Mouse (Mus musculus) monocyte, adult 2 months (primary cell): ENCODE data around the gene Abhd6.

Source experiments
- DNase-seq, 2 experiments: peaks; one replicate each; pipeline ENCODE4 v3.0.0; 2022; ENCODE audit warnings: low spot score in 2 of 2, low read depth in 1 of 2

Gene Abhd6

DNA sequence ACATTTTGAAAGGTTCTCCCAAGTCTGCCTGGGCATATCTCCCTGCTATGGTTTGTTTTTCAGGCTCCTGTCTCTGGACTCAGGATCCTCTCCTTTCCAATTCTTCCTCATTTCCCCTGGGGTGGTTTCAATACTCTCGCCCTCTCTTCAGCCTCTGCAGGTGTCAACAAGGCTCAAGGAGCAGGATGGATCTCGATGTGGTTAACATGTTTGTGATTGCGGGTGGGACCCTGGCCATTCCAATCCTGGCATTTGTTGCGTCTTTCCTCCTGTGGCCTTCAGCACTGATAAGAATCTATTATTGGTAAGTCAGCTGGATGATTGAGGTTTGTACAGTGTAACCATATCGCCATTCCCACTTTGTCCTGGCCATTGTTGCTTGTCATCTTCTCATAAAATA is 25.4 kb downstream of the Abhd6 start:
- DNase-seq, result no peak

DNA sequence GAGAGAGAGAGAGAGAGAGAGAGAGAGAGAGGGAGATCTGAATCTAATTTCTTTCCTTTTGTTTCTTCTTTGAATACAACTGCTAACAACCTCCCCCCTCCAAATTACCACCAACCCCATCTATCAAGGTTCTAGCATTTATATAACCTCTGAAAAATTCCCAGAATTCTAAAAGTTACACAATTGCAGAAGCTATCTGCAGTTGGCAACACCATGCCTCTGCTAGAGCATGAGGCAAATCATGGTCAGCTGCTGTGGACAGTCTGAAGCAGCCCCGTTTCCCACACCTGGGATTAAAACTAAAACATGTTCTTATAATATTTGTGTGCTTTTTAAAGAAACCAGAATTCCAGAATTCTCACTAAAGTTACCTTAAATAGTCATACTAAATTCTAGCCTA is 27.1 kb downstream of the Abhd6 start:
- DNase-seq, result no peak

- DNase-seq, result no peak
Observed at GRCm38 (mm10) chr14:8030535-8030934, 27.8 kb downstream of the Abhd6 start.

DNA sequence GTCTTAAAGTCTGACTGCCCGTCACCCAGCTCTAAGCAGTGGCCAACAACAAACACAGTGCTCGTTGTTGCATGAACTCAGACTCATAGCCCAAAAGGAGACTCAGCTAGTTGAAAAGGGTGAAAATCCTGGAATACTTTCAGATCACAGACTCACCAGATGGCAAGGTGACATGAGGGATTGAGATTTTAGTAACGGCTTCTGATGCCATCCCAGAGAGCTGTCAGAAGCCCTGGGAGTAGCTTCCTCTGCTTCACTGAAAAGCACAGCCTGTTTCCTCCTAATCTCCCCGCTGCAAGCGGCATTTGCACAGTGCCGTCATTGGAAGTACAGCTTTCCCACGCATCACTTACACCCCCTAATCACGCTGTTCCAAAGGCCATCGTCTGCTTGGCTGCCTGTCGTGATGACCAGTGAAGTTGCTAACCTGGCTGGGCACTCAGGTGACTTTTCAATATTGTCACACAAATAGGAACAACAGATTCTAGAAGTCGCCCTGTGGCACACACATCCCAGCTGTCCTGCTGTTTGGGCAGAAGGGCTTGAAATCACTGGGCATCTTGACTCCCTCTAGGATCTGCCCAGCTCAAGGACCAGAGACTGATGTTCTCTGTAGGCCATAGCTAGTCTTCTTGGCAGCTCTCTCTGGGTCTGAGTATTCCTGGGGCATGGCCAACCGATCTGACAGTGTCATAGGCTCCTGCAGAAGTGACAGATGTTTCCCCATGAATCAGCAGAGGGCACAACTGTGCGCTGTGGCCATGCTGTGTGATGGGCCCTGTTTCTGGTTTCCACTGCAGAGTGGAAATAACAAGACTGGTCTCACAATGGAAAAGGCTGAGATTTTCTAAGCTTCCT is 29.6 kb downstream of the Abhd6 start:
- DNase-seq, result no peak

GRCm38 (mm10) chr14:8034561-8034960 is 31.9 kb downstream of the Abhd6 start:
- no peak for DNase-seq

DNA sequence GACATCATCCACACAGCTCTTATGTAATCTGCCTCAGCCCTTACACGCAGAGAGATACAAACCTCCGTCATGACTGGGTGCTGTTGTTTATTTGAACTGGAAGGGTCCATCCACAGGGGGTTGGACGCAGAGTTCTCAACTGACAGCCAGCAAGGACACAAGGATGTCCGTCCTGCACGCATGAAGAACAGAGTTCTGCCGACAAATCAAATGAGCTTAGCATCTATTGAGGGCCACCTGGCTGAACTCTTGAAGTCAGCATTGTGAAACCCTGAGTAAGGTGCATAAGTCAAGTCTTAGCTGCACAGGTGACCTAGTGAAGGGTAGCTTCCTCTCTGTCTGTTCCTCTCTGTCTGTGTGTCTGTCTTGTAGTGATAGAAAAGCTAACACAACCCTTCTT is 33.2 kb downstream of the Abhd6 start:
- DNase-seq, result no peak

DNA sequence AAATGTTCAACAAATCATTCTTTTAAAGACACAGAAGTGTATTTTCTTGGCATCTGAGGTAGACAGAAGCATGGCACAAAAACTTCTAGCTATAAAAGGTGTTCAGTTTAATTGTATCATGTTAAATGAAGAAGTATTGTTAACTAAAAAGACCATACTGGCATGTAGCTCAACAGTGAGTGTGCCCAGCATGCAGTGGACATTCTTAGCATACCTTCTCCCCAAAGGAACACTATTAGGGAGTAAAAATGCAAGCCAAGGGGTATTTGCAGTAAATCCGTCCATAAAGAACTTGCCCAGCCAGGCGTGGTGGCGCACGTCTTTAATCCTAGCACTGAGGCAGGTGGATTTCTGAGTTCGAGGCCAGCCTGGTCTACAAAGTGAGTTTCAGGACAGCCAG is 33.7 kb downstream of the Abhd6 start:
- DNase-seq, result no peak

DNA sequence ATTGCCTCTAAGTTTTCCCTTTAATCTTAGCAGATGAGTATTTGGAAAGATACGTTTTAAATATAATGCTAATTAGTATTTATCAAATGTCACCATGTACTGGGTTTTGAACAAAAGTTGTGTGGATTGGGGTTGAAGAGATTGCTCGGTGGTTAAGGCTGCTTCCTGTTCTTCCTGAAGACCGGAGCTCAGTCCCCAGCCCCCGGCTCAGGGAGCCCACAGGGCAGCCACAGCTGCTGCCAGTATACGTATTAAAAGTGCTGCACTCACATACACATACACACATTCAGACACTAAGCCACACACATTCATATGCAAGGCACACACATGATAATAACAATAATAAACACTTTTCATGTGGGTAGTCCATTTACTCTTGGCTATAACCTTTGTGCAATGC is 35.4 kb downstream of the Abhd6 start:
- DNase-seq, result no peak

DNA sequence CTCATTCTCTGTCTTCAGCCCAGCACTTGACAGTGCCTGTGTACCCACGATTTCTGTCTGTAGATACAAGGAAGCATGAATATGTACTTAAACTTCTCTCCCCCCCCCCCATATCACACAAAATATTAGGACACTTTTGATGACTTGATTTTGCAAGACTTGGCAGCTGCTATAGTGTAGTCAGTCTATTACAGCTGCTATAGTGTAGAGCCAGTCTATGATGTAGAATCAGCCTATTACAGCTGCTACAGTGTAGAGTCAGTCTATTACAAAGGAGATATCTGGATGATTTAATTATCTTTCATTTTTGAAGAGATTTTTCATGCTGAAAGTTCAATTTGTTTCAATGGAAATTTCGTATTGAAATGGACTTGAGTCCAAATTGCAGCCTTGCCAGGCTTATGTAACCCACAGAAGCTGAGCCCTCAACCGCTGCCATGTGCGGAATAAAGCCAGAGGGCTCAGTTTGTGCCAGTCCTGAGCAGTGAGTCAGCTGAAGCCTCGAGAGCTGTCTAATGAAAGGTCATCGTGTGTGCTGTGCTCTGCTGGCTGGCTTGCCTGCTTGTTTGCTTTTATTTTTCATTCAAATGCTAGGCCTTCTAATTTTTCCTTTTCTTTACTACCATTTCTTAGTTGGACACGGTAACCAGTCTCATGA is 36.2 kb downstream of the Abhd6 start:
- no peak for DNase-seq

DNA sequence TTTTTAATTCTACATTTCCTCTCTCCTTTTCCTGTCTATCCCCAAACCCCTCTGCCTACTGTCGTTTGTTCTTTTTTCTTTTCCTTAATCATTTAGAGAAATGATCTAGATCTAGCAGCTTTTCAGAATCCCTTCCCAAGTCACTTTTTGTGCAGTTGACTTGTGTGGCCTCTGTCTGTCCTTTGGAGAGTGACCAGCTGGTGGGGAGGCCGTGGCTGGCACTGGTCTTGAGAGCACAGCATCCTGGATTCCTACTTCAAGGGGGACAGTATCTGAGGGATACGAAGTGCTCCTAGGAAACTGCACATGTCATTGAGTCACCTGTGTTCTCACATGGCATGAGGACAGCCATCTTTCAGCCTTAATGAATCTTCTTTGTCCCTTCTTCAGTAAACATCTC is 37.5 kb downstream of the Abhd6 start:
- no peak for DNase-seq

- no peak for DNase-seq
Observed at GRCm38 (mm10) chr14:8040911-8041678, 38.4 kb downstream of the Abhd6 start.

DNA sequence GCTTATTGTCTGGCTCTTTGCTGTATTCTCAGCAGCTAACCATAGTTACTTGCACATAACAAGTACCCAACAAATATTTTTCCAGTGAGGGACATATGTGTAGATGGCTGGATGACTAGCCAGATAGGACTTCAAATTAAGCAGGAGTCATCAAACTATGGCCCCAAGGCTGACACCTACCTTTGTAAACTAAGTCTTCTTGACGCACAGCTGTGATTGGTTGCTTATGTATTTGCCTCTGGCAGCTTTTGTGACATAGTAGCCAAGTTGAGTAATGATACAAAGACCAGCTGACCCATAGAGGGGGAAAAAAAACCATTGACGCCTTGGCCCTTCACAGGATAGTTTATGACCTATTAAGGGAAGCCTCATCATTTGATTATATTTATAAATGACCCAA is 39.4 kb downstream of the Abhd6 start:
- DNase-seq, result no peak

DNA sequence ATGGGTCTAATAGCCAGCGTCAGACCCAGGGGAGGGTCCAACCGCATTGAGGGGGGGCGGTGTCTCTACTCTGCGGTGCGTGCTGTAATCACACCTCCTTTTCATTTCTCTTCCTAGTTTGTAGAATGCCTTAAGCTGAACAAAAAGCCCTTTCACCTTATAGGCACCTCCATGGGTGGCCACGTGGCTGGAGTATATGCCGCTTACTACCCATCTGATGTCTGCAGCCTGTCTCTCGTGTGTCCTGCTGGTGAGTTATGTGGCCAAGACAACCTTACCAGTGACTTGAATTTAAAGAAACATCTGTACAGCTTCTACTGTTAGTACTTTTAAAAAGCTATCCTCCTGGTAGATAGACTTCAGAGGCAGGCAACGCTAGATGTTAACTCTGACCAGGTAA is 39.9 kb downstream of the Abhd6 start:
- DNase-seq, result no peak

GRCm38 (mm10) chr14:8044330-8044729 is 41.6 kb downstream of the Abhd6 start:
- DNase-seq, result no peak

DNA sequence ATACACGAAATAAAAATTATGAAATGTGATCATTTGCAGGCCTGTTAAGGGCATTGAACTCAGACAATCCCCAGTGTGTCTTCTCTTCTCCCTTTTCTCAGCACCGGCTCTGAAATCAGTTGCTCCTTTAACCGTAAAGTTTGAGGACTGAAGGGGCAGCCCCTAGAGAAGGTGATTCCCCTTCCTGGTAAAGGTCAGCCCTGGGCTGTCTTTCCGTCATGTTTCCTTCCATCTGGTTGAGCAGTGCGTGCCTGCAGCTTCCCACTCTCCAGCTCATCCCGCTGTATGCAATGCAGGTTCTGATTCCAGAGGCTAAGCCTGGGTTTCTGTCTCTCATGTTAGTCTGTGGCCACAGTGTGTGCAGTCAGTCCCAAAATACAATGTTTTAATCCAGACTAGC is 42.1 kb downstream of the Abhd6 start:
- DNase-seq, result no peak

DNA sequence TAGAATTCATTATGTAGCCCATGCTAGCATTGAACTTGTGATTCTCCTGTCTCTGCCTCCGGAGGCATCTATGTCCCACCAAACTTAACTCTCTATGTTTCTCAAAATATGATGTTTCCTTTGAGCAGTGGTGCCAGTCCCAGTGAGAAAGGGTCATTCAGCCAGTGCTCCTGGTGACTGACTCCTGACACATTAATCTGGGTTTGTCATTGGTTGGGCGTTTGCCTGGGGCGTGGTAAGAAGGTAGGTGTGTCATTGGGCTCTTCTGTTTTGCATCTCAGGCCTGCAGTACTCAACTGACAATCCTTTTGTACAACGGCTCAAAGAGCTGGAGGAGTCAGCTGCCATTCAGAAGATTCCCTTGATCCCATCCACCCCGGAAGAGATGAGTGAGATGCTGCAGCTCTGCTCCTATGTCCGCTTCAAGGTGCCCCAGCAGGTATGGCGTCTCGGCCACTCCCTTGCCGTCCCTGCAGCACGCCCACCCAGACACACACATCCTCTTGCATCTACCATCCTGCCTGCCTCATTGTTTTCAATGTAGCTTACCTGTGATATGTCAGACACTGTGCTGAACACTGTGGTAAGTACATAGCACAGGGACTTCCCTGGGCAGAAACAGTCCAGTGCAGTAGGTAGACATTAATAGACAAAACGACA is 42.6 kb downstream of the Abhd6 start:
- DNase-seq, result no peak

GRCm38 (mm10) chr14:8046839-8047238 is 44.1 kb downstream of the Abhd6 start:
- DNase-seq, result no peak

DNA sequence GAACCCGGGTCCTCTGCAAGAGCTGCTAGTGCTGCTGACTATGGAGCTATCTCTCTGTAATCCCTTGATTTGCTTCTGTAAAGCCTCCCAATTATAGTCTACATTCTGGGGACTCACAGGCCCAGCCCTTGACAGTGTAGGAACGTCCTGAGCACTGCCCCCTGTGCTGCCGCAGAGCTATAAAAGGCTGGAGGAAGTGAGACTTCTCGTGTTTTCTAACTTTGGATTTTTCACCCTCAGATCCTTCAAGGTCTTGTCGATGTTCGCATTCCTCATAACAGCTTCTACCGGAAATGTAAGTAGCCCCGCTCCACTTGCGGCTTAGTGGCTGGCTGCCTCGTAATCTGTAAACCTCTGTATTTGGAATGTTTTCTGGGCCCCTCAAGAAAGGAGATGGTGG is 46.6 kb downstream of the Abhd6 start:
- DNase-seq, result no peak

DNA sequence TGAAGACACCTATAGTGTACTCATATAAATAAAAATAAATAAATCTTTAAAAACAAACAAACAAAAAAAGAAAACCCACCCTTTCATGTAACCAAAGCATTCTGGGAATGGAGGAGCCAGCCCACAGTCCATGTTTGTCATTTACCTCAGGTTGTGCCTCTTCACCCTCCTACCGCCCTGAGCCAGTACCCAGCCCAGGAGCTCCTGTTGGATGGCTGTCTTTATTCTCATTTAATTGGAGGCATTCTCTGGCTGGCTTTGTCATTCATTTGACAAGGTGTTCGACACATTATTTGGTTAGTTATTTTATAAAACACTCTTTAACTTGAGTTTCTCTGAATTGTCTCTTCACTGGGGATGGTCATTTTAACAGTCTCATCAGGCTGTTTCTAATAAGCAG is 49.2 kb downstream of the Abhd6 start:
- no peak for DNase-seq

DNA sequence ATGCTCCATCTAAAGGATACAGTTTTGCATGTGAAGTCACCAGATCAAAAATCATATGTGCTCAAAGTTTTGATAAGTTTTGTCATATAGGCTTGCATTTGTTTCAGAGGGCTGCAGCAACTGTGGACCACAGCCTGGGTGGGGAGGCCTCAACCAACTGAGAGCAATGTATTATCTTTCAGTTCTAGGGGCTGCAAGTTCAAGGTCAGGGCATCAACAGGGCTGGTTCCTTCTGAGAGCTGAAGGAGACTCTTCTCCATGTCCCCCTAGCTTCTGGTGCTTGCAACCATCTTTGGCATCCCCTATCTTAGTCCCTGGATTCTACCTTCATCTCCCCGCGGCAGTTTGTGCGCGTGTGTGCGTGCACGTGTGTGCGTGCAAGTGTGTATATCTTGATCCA is 50.0 kb downstream of the Abhd6 start:
- no peak for DNase-seq

GRCm38 (mm10) chr14:8054310-8055102 is 51.8 kb downstream of the Abhd6 start:
- no peak for DNase-seq
